Mouse (Mus musculus) heart, embryonic 11.5 days (tissue): ENCODE measurements around the gene Arl3. TPM values are rescaled to one million over a fixed set of nuclear protein-coding genes. Genes with fewer than 3 reads are reported as not detected.

Source experiments
- ATAC-seq: fragments of 200-750 bp; cut with Nextera tagmentation; replicated peaks from 2 replicates; pipeline ENCODE4 v1.8.0; 2017; ENCODE audit warnings: moderate library complexity; ENCODE audit not compliant: insufficient number of reproducible peaks, low FRiP score, low TSS enrichment
- H3K27ac ChIP-seq: fragments of 300-500 bp; sonication (generic); 2 replicates; pipeline ENCODE4 v1.5.1; 2014; ENCODE audit warnings: mild to moderate bottlenecking, low read depth, low read length
- H3K27me3 ChIP-seq: fragments of 300-500 bp; sonication (generic); 2 replicates; pipeline ENCODE4 v1.6.1; 2014; ENCODE audit warnings: mild to moderate bottlenecking, low read length, mixed read lengths; ENCODE audit not compliant: control insufficient read depth, insufficient read depth
- H3K36me3 ChIP-seq: fragments of 300-500 bp; sonication (generic); 2 replicates; pipeline ENCODE4 v1.6.1; 2014; ENCODE audit warnings: mild to moderate bottlenecking, low read length, moderate library complexity, mixed read lengths; ENCODE audit not compliant: control insufficient read depth, insufficient read depth
- H3K4me1 ChIP-seq: fragments of 300-500 bp; sonication (generic); 2 replicates; pipeline ENCODE4 v1.6.1; 2014; ENCODE audit warnings: low read length; ENCODE audit not compliant: control insufficient read depth, insufficient read depth
- H3K4me2 ChIP-seq: fragments of 300-500 bp; sonication (generic); 2 replicates; pipeline ENCODE4 v1.6.1; 2014; ENCODE audit warnings: mild to moderate bottlenecking, moderate library complexity
- H3K4me3 ChIP-seq: fragments of 300-500 bp; sonication (generic); 2 replicates; pipeline ENCODE4 v1.5.1; 2014; ENCODE audit warnings: low read depth, low read length
- H3K9ac ChIP-seq: fragments of 300-500 bp; sonication (generic); 2 replicates; pipeline ENCODE4 v1.6.1; 2014; ENCODE audit warnings: mild to moderate bottlenecking, low read depth, low read length, moderate library complexity
- H3K9me3 ChIP-seq: fragments of 300-500 bp; sonication (generic); replicated peaks from 2 replicates; pipeline ENCODE4 v1.6.1; 2016; ENCODE audit warnings: low read length; ENCODE audit not compliant: control insufficient read depth
- WGBS: fragments of 180-500 bp; shearing (Covaris S2); extraction: QIAGEN DNeasy Blood & Tissue Kit; methylation state at CpG from one replicate; pipeline ENCODE4 v1.1.7; 2014; ENCODE audit not compliant: insufficient replicate concordance; 5-methylcytosine and 5-hydroxymethylcytosine counted together
- polyA plus RNA-seq: library from polyadenylated mRNA; unstranded; fragments of >200 nt; fragmentation: Nextera tagmentation; extraction: Ambion mirVana; gene quantifications from 2 replicates; pipeline ENCODE4 v1.2.1, GENCODE M21; 2014

Arl3 gene
- 67.5 and 83.5 TPM in 2 replicates for polyA plus RNA-seq

- peak; percentile 97 for ATAC-seq
- Histone ChIP-seq H3K36me3 (no peaks in the 10 kb centered on the region), H3K9ac (peak within 1 kb of the TSS; percentile 78), H3K4me2 (peak within 1 kb of the TSS; percentile 93), H3K9me3 (no peaks in the 10 kb centered on the region), H3K4me1 (peaks cover 4% of the 10 kb centered on the region), H3K4me3 (peak within 1 kb of the TSS; percentile 91), H3K27ac (peak within 1 kb of the TSS; percentile 80), H3K27me3 (no peaks in the 10 kb centered on the region)
- WGBS: under 1% methylated on average over 61 of the region's 67 CpGs
Observed at GRCm38 (mm10) chr19:46572951-46573937, at the start of gene Arl3, which contains the start of gene Sfxn2. TSS of gene Arl3 (minus strand) at chr19:46573198. TSS of gene Sfxn2 (plus strand) at chr19:46573365.

GRCm38 (mm10) chr19:46622659-46623193 is 49.7 kb upstream of the Arl3 start:
- H3K9me3 ChIP-seq: no peaks in the 10 kb centered on the region
- peak overlapping the region; percentile 88 for H3K4me2 ChIP-seq
- peak overlapping the region; percentile 54 for H3K4me3 ChIP-seq
- 25% methylated on average over 12 of the region's 12 CpGs for WGBS
- H3K9ac ChIP-seq: peak overlapping the region; percentile 76
- H3K27ac ChIP-seq: peak overlapping the region; percentile 98
- peaks cover 75% of the 10 kb centered on the region for H3K4me1 ChIP-seq
- no peak for ATAC-seq
- no peaks in the 10 kb centered on the region for H3K36me3 ChIP-seq
- no peaks in the 10 kb centered on the region for H3K27me3 ChIP-seq

- 66% methylated on average over 19 of the region's 19 CpGs for WGBS
- Histone ChIP-seq H3K9me3 (no peaks in the 10 kb centered on the region), H3K9ac (peak overlapping the region; percentile 76; the same call in 1 of the 2 replicates), H3K27me3 (no peaks in the 10 kb centered on the region), H3K4me1 (peaks cover 82% of the 10 kb centered on the region), H3K4me2 (no peak overlapping the region; the same call in 1 of the 2 replicates), H3K4me3 (no peak overlapping the region), H3K36me3 (no peaks in the 10 kb centered on the region; the same call in 1 of the 2 replicates), H3K27ac (peak overlapping the region; percentile 98)
- ATAC-seq: no peak
Observed at GRCm38 (mm10) chr19:46621236-46622183, 48.5 kb upstream of the Arl3 start.

DNA sequence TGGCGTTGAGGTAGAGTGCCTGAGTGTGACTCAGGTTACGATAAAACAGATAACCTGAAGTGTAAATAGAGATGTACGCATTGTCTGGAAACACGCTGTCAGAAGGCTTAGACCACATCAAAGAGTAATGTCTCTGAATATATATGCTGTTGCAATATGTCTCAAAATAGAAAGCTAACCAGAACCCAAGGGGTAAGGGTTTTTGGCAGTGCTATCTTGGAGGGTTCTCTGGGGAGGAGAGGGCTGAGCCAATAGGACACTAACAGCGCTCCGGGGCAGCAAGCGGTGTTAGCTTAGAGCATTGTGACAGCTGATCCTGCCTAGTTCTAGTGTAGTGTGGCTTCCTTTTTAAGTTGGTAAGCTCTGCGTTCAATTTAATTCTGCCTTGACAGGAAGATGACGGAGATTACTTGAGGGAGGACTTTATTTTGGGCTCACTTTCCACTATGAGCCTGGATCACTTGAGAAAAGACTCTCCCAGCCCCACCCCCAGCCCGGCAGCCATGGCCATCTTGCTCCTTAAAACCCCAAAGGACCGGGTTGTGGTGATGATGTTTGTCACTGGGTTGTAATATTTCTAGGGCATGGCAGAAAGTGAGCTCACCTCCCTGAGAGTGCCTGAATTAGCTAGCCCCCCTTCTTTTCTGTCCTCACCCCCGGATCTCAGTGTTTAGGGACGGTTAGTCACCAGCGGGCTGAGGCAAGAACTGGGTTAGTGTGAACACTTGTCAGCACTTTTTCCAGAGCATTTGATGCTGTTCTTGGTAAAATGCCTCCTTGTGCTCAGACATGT is 47.2 kb upstream of the Arl3 start:
- Histone ChIP-seq H3K4me1 (peaks cover 88% of the 10 kb centered on the region), H3K27ac (peak overlapping the region; percentile 64), H3K4me2 (peak overlapping the region; percentile 29), H3K36me3 (no peaks in the 10 kb centered on the region; the same call in 1 of the 2 replicates), H3K9ac (no peak overlapping the region), H3K4me3 (no peak overlapping the region), H3K9me3 (no peaks in the 10 kb centered on the region), H3K27me3 (no peaks in the 10 kb centered on the region)
- ATAC-seq: no peak
- WGBS: 50% methylated on average over 14 of the region's 14 CpGs

- Histone ChIP-seq H3K4me1 (peaks cover 81% of the 10 kb centered on the region), H3K27me3 (no peaks in the 10 kb centered on the region), H3K4me2 (no peak overlapping the region), H3K9ac (peak overlapping the region; percentile 49; the same call in 1 of the 2 replicates), H3K4me3 (no peak overlapping the region), H3K27ac (peak overlapping the region; percentile 64), H3K36me3 (no peaks in the 10 kb centered on the region; the same call in 1 of the 2 replicates), H3K9me3 (no peaks in the 10 kb centered on the region)
- ATAC-seq: no peak
- WGBS: 78% methylated on average over 6 of the region's 6 CpGs
Observed at GRCm38 (mm10) chr19:46619518-46619917, 46.5 kb upstream of the Arl3 start.

GRCm38 (mm10) chr19:46619001-46619400 is 46.0 kb upstream of the Arl3 start:
- peak overlapping the region; percentile 44 for H3K4me2 ChIP-seq
- WGBS: 29% methylated on average over 19 of the region's 19 CpGs
- peak overlapping the region; percentile 49 for H3K9ac ChIP-seq
- ATAC-seq: no peak
- H3K36me3 ChIP-seq: no peaks in the 10 kb centered on the region; the same call in 1 of the 2 replicates
- peak overlapping the region; percentile 64 for H3K27ac ChIP-seq
- H3K9me3 ChIP-seq: no peaks in the 10 kb centered on the region
- no peak overlapping the region for H3K4me3 ChIP-seq
- H3K27me3 ChIP-seq: no peaks in the 10 kb centered on the region
- H3K4me1 ChIP-seq: peaks cover 76% of the 10 kb centered on the region

- no peak overlapping the region for H3K4me2 ChIP-seq
- H3K9me3 ChIP-seq: no peaks in the 10 kb centered on the region
- H3K27ac ChIP-seq: peak overlapping the region; percentile 64; the same call in 1 of the 2 replicates
- WGBS: 68% methylated on average over 9 of the region's 9 CpGs
- ATAC-seq: no peak
- peaks cover 80% of the 10 kb centered on the region for H3K4me1 ChIP-seq
- H3K4me3 ChIP-seq: no peak overlapping the region
- no peaks in the 10 kb centered on the region; the same call in 1 of the 2 replicates for H3K36me3 ChIP-seq
- peak overlapping the region; percentile 49; the same call in 1 of the 2 replicates for H3K9ac ChIP-seq
- H3K27me3 ChIP-seq: no peaks in the 10 kb centered on the region
Observed at GRCm38 (mm10) chr19:46618322-46618721, 45.3 kb upstream of the Arl3 start.
